Mouse (Mus musculus): ENCODE measurements around the gene Dars.

The Dars gene

DNA sequence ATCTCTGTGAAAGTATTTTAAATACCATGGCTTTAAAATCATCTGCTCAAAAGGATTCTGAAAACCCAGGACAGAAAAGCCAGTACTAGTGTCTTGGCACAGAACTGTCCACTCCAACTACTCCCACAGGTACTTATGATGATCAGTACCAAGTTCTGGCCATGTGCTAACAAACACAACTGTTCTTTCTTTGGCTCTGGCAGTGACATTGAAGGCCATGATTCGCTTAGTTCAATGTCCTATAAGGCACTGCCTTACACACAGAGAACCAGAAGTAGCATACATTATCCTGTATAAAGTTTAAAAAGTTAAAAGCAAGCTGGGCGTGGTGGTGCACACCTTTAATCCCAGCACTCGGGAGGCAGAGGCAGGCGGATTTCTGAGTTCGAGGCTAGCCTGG, 6.0 kb downstream of the Dars start:
- no peak for DNase-seq

DNA sequence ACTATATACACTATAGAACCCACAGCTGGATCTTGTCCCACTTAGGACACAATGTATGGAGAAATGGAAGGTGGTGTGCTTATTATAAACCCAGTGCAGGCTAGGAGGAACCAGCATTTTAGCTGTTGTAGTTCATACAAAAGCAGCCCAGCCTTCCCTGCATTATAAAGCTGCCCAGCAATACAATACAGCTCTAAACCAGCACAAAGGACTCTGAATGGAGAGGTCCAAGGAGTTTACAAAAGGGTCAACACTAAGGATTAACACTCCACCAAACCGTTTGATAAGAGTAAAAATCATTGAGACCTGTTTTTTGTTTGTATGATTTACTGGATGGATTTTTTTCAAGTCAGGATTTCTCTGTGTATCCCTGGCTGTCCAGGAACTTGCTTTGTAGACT, 10.3 kb downstream of the Dars start:
- DNase-seq, result no peak

DNA sequence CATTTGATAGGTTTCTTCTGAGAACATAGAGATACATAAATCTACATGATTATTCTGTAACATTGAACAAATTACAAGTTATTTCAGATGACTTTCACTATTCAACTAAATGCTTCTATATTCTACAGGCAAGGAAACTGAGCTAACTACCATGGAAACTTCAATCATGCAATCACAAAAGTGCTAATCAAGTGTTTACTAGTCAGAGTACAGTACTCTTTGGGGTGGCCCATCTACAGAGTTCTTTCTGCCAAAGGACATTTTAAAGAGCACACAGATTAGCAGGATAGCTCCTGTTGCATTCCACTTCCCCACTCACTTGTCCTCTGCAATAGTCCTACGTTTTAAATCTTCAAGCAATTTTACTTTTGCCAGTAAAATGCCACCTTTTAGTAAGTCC, 11.5 kb downstream of the Dars start:
- no peak for DNase-seq

DNA sequence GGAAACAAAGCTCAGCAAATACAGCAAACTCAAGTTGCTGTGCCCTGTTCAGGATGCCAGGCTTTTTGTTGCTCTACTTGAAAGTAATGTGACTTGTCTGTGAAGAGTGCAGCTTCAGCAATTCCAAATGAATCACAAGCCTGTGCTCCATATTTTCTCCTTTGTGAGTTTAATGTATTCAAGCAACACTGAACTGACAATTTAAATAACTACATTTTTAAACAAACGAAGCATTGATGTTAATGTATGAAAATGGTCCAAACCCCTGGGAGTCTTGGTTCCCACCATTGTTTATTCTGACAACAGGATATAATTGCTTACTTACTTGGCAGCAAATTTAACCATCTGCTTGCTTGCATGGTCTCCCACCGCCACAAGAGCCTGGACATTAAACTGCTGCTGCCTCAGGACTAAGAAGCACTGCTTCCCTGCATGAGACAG, 12.1 kb downstream of the Dars start:
- no peak for DNase-seq

DNA sequence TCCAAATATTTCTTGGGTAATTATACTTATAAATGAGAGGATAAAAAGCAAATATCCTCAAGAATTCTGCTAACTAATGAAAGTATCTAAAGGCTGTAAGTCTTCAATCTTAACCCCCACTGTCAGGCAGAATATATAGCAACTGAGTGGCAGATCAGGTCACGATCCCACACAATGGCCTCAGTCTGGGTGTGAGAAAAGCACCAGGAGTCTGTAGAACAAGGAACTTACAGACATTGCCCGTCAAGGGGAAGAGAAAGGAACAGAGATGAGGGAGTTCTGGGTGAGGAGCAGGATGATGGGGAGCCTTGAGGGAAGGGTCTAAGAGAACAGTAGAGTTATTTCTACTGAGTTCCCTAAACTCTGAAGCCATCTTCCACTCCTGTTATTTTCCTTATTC, 16.2 kb downstream of the Dars start:
- DNase-seq, result no peak

DNA sequence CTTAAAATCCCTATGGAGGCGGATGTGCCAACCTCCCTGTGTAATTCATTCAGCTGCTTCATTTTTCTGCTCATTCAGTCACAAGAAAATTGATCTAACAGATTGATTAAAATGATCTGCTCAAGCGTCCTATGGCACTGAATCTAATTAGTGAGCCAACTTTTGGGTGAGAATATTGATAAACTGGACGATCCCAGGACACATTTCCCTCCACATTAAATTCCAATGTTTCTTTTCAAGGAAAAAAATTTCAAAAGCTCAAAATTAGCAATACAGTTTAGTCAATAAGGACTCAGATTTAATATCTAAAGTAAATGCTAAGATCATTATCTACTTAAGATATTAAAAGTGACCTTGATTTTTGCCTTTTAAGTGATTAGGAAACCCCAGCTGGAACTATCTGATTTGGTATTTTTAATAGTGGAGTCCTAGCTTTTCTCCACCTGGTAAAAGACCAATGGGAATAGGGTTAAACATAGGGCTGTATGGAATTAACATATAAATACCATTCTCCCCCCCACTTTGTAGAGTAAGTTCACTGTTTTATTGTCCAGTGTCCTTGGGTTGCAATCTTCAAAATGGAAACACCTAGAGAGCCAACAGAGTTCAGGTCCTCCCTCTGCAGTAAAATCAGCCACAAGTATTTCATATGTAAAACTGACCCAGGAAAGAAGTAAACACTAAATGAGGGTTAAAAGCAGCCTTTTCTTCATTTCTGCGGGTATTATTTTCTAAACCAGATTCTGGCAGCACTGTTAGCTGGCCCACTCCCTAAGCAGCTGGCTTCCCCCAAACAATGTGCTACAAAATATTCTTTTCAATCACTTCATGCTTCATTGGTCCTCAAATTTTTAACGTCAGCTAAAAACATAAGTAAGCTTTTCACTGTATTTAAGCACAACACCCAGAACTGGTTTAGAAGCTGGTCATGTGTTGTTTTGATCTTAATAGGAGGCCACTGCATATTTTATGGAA, 16.9 kb downstream of the Dars start:
- DNase-seq, result no peak

DNA sequence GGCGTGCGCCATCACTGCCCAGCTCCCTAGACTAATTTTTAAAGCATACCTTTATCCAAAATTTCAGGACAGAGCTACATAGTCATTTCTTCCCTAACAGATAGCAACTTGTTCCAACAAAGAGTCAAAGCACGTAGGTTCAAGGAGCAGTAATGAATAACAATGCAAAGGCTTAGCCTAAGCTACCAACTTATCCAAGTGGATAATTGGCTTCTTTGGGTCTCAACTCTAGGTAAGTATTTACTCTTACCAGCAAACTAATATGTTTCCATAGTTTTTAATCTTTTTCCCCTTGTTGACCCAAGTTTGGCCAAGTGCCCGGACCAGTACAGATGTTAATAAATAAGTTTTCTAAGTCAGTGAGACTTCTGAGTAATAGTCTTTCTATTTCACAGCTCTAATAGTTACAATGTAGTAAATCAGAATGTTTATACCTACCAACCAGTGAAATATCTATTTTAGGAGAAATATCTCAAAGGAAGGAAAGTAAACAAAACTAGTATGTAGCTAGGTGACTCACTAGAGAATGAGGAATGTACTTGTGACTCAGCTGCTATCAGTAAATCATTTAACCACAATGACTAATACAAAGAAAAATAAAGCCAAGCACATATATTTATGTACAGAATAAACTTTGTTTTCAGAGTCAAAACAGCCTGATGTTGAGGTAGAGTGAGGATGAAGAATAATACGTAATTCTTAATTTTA, 18.3 kb downstream of the Dars start:
- peak in 1 of 2 experiments; percentile 9 for DNase-seq

DNA sequence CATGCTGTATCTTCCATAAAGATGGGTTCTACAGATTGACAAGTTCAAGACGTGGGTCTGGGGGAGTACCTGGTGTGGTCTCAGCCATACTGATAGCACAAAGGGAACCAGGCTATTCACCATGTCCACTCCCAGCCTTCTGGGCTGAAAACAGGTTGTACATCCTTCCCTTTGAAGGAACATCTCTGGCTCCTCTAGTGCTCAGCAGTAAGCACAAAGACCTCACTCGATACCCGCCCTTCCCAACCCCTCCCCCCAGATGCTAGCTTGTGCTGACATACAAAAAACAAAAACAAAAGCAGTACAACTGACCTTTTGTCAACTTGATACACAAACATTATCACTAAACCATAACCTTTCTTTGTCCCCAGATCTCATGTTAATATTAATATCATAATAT, 22.5 kb downstream of the Dars start:
- DNase-seq, result no peak

DNA sequence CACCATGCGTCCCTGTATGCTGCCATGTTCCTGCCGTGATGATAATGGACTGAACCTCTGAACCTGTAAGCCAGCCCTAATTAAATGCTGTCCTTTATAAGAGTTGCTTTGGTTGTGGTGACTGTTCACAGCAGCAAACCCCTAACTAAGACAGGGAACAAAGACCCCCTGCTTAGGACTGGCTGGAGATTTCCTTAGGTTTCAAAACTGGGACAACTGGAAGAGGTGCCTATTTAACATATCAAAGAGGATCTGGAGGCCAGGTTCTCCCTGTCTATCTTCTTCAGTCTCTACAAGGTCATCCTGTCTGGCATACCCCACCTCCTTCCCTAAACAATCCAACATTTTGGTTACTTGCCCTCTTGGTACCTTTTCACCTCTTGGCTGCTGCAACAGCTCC, 24.8 kb downstream of the Dars start:
- no peak for DNase-seq

DNA sequence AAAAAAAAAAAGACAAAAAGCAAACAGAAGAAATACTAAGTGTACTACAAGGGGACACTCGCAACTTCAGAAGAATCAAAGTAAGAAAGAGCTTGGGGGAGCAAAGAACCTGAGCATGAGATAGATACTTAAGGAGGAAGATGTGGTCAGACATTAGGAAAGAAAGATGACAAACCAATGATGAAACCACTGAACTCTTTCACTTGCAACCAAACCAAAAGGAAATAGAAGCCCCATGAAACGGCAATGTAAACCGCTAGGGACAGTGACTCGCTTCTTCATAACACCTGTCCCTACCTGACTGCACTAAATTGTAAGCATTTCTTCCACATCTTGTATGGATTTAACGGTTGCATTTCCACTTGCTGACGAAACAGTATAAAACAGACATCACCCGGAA, 30.7 kb downstream of the Dars start:
- no peak for DNase-seq

DNA sequence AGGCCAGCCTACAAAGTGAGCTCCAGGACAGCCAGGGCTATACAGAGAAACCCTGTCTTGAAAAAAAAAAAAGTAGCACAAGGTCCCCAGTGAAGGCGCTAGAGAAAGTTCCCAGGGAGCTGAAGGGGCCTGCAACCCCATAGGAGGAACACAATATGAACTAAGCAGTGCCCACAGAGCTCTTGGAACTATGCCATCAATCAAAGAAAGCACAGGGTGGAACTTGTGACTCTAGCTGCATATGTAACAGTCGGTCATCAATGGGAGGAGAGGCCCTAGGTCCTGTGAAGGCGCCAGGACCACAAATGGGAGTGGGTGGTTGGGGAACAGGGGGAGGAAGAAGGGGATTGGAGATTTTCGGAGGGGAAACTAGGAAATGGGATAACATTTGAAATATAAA, 40.3 kb downstream of the Dars start:
- no peak for DNase-seq

DNA sequence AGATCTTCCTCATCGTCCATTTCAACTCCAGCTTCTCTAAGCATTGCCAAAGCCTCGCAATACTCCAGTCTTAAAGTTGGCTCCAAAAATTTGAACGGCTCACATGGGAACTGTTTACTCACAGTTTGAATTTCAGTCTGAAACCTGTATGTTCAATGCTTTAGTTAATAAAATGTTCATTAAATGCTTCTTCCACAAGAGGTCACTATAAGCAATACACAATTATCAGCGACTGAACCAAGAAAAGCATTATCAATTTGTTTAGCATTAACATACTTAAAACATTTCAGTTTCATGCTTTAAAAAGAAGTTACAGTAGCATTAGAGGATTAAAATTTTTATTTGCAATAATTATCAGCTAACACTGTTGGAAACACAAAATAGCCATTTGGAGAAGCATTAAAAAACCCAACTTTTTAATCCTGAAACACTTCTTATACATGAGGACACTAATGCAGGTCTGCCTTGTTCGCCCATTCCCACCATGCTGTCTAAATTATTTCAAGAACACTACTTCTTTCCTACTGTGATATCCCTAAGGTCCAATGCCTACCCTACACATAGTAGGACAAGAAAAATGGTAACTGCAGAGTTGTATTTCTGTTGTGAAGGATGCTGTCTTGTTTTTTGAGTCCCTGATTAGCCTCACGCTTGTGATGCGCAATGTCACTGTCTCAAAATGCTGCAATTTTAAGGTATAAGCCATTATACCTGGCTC, 44.9 kb downstream of the Dars start:
- DNase-seq, result no peak

DNA sequence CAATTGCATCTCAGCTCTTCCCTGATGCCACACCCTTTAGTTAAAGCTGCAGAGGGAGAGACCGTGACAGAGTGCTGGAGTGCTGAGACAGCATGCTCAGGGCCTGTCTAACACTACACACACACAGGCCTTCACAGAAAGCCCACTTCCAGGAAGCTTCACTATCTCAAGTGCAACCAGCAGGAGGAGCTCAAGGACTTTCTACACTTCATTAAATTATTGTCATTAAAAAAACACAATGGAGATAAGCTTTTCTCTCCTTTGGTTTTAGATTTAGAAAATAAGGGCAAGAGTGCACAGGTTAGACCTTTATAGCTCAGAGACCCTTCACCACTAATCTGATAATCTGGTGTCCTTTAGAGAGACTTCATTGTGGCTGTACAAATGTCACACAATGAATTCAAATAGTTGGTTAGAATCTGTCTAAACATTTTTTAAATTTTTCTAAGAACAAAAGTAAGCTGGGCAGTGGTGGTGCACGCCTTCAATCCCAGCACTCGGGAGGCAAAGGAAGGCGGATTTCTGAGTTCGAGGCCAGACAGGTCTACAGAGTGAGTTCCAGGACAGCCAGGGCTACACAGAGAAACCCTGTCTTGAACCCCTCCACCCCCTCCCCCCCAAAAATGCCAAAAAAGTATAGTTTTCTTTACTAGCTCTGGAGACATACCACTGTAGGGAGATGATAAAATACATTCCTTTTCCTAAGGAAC, 48.3 kb downstream of the Dars start:
- DNase-seq, result peak; percentile 28 to 46

DNA sequence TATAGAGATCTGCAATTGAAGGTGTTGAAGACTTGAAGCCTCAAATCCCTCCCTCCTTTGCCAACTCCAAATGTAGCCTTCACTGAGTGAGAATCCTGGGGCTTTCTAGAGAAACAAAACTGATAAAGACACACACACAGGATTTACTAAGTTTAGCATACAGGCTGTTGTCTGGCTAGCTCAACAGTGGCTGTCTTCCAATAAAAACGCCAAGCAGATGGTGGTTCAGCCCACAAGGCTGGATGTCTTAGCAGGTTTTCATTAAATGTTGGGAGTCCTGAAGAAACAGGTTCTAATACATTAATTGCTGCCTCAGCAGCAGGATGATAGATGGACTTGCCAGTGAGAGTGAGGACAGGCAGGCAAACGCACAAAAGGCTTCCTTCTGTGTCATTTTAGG, 56.6 kb downstream of the Dars start:
- no peak for DNase-seq

DNA sequence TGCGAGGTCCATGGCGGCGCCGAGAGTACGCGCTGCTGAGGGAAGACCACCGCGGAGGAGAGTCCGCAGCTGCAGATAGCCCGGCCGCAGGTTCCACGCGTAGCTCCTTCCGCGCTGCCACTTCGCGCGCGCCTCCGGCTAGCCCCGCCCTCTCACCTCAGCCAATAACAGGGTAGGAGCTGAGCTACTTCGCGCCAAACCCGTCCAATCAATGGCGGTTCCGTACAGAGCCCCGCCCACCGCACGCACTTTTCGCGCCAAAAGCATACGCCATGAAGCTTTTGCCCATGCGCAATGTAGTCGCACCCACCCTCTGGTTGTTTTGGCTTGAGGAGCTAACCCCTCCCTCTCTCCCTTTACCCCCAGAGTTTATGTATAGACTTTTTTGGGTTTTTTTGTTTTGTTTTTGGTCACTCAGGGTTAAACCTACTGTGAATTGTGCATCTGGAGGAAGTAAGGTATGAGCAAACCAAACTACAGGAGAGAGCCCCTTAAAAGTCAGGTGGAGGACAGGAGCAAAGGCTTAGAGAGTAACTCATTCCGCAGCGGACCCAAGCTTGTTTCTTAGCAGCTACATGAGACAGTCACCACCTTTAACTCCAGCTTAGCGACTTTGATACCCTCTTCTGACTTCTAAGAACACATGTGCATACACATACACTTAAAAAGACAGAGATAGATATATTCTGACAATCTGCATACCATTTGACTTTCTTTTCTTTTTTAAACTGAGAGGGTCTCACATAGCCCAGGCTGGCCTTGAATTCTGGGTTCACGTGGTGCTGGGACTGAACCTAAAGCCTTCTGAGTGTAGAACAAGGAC, 57.4 kb downstream of the Dars start, which contains the start of gene Mcm6:
TSS of gene Mcm6 (minus strand) at position 111 of the 823 bp plus-strand sequence.
- DNase-seq, result peak; percentile 96 to 97

DNA sequence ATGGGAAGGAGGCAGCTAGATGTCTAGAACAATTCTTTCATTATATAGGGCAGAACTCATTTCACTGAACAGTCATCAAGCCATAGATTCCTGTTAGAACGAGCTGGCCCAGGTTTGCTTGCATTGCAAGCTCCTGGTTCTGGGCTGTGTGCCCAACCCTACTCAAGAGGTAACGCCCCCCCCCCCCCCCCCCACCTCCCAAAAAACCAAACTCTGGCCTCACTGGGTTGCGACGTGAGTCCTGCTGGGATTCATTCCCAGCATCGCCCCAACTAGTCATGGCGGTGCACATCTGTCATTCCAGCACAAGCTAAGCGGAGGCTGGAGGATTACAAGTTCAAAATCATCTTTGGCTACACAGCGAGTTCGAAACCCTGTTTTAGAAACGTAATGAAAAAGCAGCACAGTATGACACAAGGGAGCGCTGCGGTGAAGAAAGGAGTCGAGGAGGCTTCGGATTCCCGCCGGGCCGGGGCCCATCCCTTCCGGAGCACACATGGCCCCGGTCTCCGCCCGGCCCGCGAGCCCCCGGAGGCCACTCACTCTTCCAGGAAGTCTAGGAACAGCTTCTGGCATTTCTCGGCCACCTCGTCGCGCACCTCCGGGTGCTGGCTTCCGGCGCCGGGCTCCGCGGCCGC, 58.1 kb downstream of the Dars start:
- peak in 1 of 2 experiments; percentile 15 for DNase-seq

DNA sequence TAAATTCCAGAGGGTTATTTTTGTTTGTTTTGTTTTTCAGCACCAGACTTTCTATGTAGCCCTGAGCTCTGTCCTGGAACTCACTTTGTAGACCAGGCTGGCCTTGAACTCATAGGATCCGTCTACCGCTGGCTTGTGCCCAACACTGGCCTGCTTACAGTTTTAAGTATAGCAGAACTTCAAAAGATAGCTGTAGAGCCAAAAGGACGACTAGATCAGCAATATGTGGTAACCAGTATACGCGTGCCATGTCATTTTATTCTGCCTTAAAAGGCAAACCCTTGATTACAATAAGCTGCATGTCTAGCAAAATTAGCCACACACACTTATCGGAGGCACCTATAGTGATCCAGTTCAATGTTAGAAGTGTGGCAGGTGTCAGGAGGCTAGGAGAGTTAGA, 58.9 kb downstream of the Dars start:
- no peak for DNase-seq

DNA sequence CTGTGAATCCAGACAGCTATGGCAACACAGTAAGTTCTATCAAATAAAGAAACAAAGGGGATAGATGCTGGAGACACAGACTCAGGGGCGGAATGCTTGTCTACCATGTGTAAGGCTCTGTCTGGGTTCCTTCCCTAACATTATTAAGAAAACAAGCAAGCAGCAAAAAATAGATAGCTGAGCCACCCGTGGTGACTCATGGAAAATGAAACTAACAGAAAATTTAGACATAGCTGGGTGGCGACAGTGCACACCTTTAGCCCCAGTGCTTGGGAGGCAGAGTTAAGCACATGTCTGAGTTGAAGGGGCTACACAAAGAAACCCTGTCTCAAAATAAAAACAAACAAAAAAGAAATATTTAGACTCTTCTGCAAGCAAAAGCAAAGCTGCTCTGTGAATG, 59.7 kb downstream of the Dars start:
- no peak for DNase-seq

DNA sequence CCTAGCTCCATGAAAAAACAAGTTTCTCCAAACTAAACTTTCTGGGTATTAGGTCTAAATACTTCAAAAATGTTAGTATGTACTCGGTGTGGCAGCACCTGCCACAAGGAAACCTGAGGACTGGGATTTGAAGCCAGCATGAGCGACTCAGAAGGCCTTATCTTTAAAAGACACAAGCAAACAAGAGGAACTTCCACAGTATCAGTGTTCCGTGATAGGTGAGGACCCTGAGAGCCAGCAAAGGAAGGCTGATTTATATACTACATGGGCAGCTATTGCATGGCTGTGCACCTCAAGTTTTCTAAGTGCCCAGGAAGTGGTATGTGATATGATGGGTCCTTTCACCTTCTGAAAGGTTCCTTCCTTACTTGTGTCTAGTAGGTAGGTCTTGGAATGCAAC, 64.1 kb downstream of the Dars start:
- no peak for DNase-seq

DNA sequence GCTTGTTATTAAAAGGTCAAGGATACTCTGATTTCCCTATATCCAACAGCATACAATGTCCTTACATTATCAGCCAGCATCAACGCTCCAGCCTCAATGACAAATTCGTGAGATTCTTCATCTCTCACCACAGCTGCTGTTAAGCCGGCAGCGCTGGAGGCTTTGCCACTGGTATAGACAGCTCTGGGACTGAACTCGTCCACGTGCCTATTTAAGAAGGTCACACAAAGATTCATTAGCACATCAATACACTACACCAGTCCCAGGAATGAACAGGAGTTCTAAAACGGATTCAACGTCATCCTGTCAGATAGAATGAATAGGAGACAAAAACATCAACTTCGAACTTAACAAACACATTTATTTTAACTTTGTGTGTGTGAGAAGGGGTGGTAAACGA, 72.9 kb downstream of the Dars start:
- DNase-seq, result no peak

DNA sequence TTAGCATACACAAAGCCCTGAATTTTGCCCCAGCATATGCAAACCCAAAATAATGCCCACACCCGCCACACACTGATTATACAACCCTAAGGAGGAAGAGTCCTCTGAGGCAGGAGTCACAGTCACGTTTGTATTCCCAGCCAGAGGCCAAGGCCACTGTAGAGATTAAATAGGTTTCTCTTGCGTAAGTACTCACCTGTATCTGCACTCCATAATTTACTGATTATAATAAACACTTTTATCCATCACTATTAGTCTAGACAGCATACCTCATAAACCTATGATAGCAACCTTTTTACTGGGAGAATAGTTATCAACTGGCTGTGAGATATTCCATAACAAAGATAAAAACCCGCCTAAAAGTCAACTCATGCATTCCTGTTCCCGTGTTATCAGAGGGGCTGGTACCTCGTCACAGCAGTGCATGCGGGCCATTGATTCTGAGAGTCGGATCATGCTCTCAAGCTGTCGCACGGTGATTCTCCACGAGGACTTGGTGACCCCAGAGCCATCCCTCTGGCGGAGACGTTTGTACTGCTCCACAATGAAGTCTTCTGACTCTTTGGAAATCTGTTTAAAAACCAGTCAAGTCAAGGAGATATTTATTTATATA, 79.4 kb downstream of the Dars start:
- DNase-seq, result no peak

All from lung, adult 18-20 months (tissue).